Mouse (Mus musculus) kidney, adult 2 months (tissue): ENCODE measurements around the gene Atoh7.

Source experiments
- CTCF ChIP-seq: fragments of 200-500 bp; conservative IDR thresholded peaks from 2 replicates; pipeline ENCODE4 v1.5.1; 2011; ENCODE audit warnings: low read depth, mild to moderate bottlenecking, control low read depth, low read length, moderate library complexity, mixed read lengths; ENCODE audit not compliant: insufficient read depth, insufficient read length
- POLR2A ChIP-seq: fragments of 200-500 bp; IDR thresholded peaks from one replicate; pipeline ENCODE4 v1.6.1; 2011; ENCODE audit warnings: low read depth, low read length, control low read depth

DNA sequence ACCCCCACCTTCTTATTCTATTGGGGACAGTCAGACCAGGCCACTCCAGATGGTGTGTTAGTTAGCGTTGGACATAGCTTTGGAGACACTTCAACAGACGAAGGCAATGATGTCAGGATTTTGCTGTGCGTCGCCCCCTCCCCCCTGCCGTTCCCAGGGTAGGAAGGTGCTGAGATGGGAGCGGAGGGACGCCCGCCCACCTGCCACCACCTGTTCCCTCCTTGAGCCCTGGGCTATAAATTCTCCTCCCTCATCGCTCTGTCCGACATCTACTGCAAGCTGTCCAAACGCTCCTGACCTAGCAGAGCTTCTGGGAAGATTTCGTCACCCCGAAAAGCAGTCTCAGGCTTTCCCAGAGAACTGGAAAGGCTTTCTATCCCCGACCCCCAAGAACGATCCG is at the start of gene Atoh7:
- TF ChIP-seq POLR2A (no peak), CTCF (no peak)
